In the genomic region with DNA sequence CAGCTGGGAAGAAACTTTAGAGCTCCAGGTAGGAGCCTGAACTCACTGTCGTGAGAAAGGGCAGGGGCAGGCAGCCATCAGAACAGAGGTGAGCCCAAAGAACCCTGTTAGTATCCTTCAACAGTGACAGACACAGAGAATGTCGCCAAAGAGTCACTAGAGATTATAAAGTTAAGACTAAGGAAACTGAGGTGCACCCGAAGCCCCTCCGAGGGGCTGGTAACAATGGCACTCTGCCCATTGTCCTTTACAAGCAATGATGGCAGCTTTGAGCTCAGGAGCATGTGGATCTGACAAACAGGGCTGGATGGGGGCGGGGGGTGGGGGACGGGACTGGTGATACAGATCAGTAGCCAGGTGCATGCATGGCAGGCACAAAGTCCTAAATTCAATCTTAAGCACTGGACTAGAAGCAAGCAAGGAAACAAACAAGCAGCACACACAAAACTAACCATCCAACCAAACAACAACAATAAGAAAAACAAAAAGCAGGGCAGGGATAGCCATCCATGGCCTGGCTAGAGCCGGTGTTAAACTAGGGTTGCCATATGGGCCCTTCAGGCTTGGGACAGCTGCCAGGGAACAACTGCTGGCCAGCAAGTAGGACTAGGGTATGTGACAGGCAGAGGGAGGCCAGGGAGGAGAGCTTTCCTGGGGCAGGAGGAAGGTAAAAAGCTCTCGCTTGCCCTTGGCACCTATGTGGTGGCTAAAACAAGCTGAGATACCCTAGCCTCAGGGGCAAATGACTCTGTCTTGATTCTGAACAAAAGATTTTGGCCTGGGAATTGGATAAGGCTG, we compare ENCODE assay signal across 12 mouse cellular contexts. TPM values are rescaled to one million over a fixed set of nuclear protein-coding genes. Genes with fewer than 3 reads are reported as not detected.
DNase-seq lines count a peak whose midpoint lies in the region; ATAC-seq and TF ChIP-seq lines count a peak whose summit lies in the region.
"Had no signal": no experiment of that assay in that cellular context is flagged by ENCODE, and none has a peak within 500 bp of the region (broad histone marks: within the 10 kb centered on the region; RNA-seq: fewer than 3 reads in every experiment).

No protein-coding gene starts in this region.

- no peaks in the 10 kb centered on the region for H3K9me3 ChIP-seq in stomach, embryonic 16.5 days (replicated peaks; ENCODE audit: control insufficient read depth, low read length)
- H3K9me3 ChIP-seq in stomach, postnatal 0 days (ENCODE audit: control insufficient read depth, low read length), result no peaks in the 10 kb centered on the region
- H3K9me3 ChIP-seq: embryonic facial prominence, embryonic 15.5 days; liver, embryonic 15.5 days; stomach, embryonic 15.5 days had no signal

- ATAC-seq in stomach, embryonic 16.5 days (ENCODE audit: insufficient read depth, low FRiP score), result no peak
- ATAC-seq in stomach, postnatal 0 days (ENCODE audit: low FRiP score, low TSS enrichment), result no peak

- 0 out of 2 replicates have a peak overlapping the region, but pooled peaks have one; percentile 35 for H3K9ac ChIP-seq in stomach, embryonic 16.5 days (ENCODE audit: low read length)
- H3K9ac ChIP-seq in stomach, postnatal 0 days (ENCODE audit: low read length), result no peak overlapping the region
- H3K9ac ChIP-seq: embryonic facial prominence, embryonic 15.5 days; liver, embryonic 15.5 days; stomach, embryonic 15.5 days had no signal

- intact Hi-C loops in heart, postnatal 14 days (cut with DNase I), result no loop called here

- no peak for TF ChIP-seq EP300 in stomach, postnatal 0 days (optimal IDR thresholded peaks at IDR 0.05)

- H3K36me3 ChIP-seq in stomach, embryonic 16.5 days (ENCODE audit: control insufficient read depth, insufficient read depth, low read length), result no peaks in the 10 kb centered on the region
- H3K36me3 ChIP-seq in stomach, postnatal 0 days (ENCODE audit: control insufficient read depth, insufficient read depth, low read length), result no peaks in the 10 kb centered on the region
- H3K36me3 ChIP-seq: embryonic facial prominence, embryonic 15.5 days; liver, embryonic 15.5 days; stomach, embryonic 15.5 days had no signal

- no peak overlapping the region for H3K27ac ChIP-seq in stomach, embryonic 16.5 days (ENCODE audit: low read length)
- no peak overlapping the region for H3K27ac ChIP-seq in stomach, postnatal 0 days (replicated peaks)
- H3K27ac ChIP-seq: embryonic facial prominence, embryonic 15.5 days; liver, embryonic 15.5 days; stomach, embryonic 15.5 days had no signal

- H3K4me1 ChIP-seq in stomach, embryonic 16.5 days (ENCODE audit: control insufficient read depth, insufficient read depth, low read length), result no peaks in the 10 kb centered on the region
- 0 out of 2 replicates have a peak, but pooled peaks cover 2% of the 10 kb centered on the region for H3K4me1 ChIP-seq in stomach, postnatal 0 days (replicated peaks; ENCODE audit: control insufficient read depth, insufficient read depth)

- H3K4me2 ChIP-seq in stomach, embryonic 16.5 days (ENCODE audit: low read depth, low read length), result no peak overlapping the region
- no peak overlapping the region for H3K4me2 ChIP-seq in stomach, postnatal 0 days (replicated peaks; ENCODE audit: low read depth)
- H3K4me2 ChIP-seq: embryonic facial prominence, embryonic 15.5 days; liver, embryonic 15.5 days; stomach, embryonic 15.5 days had no signal

- 63% methylated on average over 8 of the region's 8 CpGs for WGBS in stomach, embryonic 16.5 days
- WGBS in stomach, postnatal 0 days, result 64% methylated on average over 8 of the region's 8 CpGs

- no peak for TF ChIP-seq CTCF in stomach, postnatal 0 days (IDR thresholded peaks at IDR 0.05; ENCODE audit: low read depth)

- peaks cover 6% of the 10 kb centered on the region; the same call in 1 of the 2 replicates for H3K27me3 ChIP-seq in stomach, embryonic 16.5 days (ENCODE audit: control insufficient read depth, insufficient read depth, low read length)
- H3K27me3 ChIP-seq in stomach, postnatal 0 days (ENCODE audit: control insufficient read depth, insufficient read depth, low read length), result no peaks in the 10 kb centered on the region
- H3K27me3 ChIP-seq: stomach, embryonic 15.5 days had no signal

- H3K4me3 ChIP-seq in stomach, embryonic 16.5 days (replicated peaks; ENCODE audit: low read length), result no peak overlapping the region
- H3K4me3 ChIP-seq in stomach, postnatal 0 days (ENCODE audit: low read depth, low read length), result no peak overlapping the region
- H3K4me3 ChIP-seq: embryonic facial prominence, embryonic 15.5 days; liver, embryonic 15.5 days; stomach, embryonic 15.5 days had no signal

- peak; percentile 48 to 60 for DNase-seq in heart, postnatal 14 days
- DNase-seq in heart, adult 9 months (ENCODE audit: low spot score in 2 of 2), result no peak
- DNase-seq in stomach, postnatal 0 days (ENCODE audit: low spot score), result no peak
- peak; percentile 97 for DNase-seq in cerebellum, postnatal 25 days
- no peak for DNase-seq in embryo, embryonic 11 days
- no peak for DNase-seq in spleen, postnatal 36 days (ENCODE audit: low spot score in 2 of 2)
- DNase-seq in right cerebral cortex, postnatal 14 days, result no peak
- DNase-seq: right cerebral cortex, adult 18-20 months had no signal

RNA-seq across cellular contexts. Expression of a gene that starts 2.9 kb away (rescaled TPM):
- total RNA-seq in heart, postnatal 14 days (2021), result 1 to 10 TPM; 7.0 to 7.4 TPM
- 0.47 and 0.90 TPM in 2 replicates for polyA plus RNA-seq in stomach, embryonic 16.5 days (2015; fragmentation: Nextera tagmentation; extraction: Ambion mirVana)
- polyA plus RNA-seq in stomach, postnatal 0 days (2015; fragmentation: Nextera tagmentation; extraction: Ambion mirVana), result 0.63 and 0.73 TPM in 2 replicates

RNA-seq across cellular contexts. Expression of a gene that starts 5.2 kb away (rescaled TPM):
- 10 to 100 TPM; 19.7 to 21.2 TPM for total RNA-seq in heart, postnatal 14 days (2021)
- 11.3 and 11.8 TPM in 2 replicates for polyA plus RNA-seq in stomach, embryonic 16.5 days (2015; fragmentation: Nextera tagmentation; extraction: Ambion mirVana)
- 5.3 and 6.7 TPM in 2 replicates for polyA plus RNA-seq in stomach, postnatal 0 days (2015; fragmentation: Nextera tagmentation; extraction: Ambion mirVana)

RNA-seq across cellular contexts. Expression of a gene that starts 47.5 kb away (rescaled TPM):
- total RNA-seq in heart, postnatal 14 days (2021), result 100 to 1,000 TPM; 232 TPM
- polyA plus RNA-seq in stomach, embryonic 16.5 days (2015; fragmentation: Nextera tagmentation; extraction: Ambion mirVana), result 13.2 and 16.5 TPM in 2 replicates
- polyA plus RNA-seq in stomach, postnatal 0 days (2015; fragmentation: Nextera tagmentation; extraction: Ambion mirVana), result 30.8 and 32.2 TPM in 2 replicates

RNA-seq across cellular contexts. Expression of a gene that starts 53.7 kb away (rescaled TPM):
- total RNA-seq in heart, postnatal 14 days (2021), result 10 to 100 TPM; 29.5 to 31.4 TPM
- 41.2 and 46.4 TPM in 2 replicates for polyA plus RNA-seq in stomach, embryonic 16.5 days (2015; fragmentation: Nextera tagmentation; extraction: Ambion mirVana)
- 32.0 and 37.4 TPM in 2 replicates for polyA plus RNA-seq in stomach, postnatal 0 days (2015; fragmentation: Nextera tagmentation; extraction: Ambion mirVana)

RNA-seq across cellular contexts. Expression of a gene that starts 56.1 kb away (rescaled TPM):
- total RNA-seq in heart, postnatal 14 days (2021), result 10 to 100 TPM in 1 of 2 experiments, 1 to 10 TPM in 1; 5.0 to 10.5 TPM
- 0.19 and 0.35 TPM in 2 replicates for polyA plus RNA-seq in stomach, embryonic 16.5 days (2015; fragmentation: Nextera tagmentation; extraction: Ambion mirVana)
- polyA plus RNA-seq in stomach, postnatal 0 days (2015; fragmentation: Nextera tagmentation; extraction: Ambion mirVana), result 0.15 and 0.16 TPM in 2 replicates

Comparison
In these comparisons a context has a peak if more than half of its experiments do, and no peak if none do; other contexts are left out.
1. DNase-seq: peak in heart, postnatal 14 days (2 of 2) and cerebellum, postnatal 25 days (2 of 2); none in heart, adult 9 months (0 of 2), stomach, postnatal 0 days (single experiment), embryo, embryonic 11 days (single experiment), spleen, postnatal 36 days (0 of 2) and right cerebral cortex, postnatal 14 days (single experiment).